Mouse (Mus musculus): ENCODE measurements at regions not wholly inside any gene's neighbourhood (a gene's known extent, or its start where the extent isn't known, plus 50 kb on each side); places are given as distances from the start of the nearest gene placed in this dataset.

DNA sequence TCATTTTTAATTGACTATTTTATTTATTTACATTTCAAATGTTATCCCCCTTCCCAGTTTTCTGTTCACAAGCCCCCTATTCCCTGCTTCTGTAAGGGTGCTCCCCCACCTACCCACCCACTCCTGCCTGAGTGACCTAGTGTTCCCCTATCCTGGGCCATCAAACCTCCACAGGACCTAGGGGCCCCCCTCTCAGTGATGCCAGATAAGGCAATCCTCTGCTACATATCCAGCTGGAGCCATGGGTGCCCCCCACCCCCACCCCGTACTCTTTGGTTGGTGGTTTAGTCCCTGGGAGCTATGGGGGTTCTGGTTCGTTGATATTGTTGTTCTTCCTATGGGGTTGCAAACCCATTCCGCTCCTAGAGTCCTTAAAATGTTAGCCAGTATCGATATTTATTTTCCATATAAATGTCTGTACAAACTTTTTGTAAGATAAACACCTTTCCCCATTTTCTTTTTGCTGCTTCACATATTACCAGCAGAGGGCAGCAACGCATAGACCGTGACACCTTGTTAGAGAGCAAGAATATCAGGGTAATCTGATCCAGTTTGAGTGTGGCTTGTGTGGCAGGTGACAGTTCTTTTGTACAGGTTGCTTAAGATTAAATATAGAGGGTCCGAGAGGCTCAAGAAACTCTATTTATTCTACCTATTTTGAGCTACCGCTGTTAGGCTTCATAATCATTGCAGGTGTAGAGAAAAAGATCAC is 177.2 kb upstream of the Scn7a start:
- TF ChIP-seq ZNF384 (IDR thresholded peaks at IDR 0.05; ENCODE audit: low read depth, low read length): no peak
- no peak for TF ChIP-seq MAFK (IDR thresholded peaks at IDR 0.05; ENCODE audit: insufficient read depth, low read depth, low read length)
- TF ChIP-seq ZC3H11A (IDR thresholded peaks at IDR 0.05; ENCODE audit: borderline replicate concordance, low read depth, low read length): 0 out of 2 replicates have a peak, but pooled peaks have one; percentile 30

All from ES-E14 (cell line).